10 mouse cellular contexts compared by ENCODE assay signal in the genomic region with DNA sequence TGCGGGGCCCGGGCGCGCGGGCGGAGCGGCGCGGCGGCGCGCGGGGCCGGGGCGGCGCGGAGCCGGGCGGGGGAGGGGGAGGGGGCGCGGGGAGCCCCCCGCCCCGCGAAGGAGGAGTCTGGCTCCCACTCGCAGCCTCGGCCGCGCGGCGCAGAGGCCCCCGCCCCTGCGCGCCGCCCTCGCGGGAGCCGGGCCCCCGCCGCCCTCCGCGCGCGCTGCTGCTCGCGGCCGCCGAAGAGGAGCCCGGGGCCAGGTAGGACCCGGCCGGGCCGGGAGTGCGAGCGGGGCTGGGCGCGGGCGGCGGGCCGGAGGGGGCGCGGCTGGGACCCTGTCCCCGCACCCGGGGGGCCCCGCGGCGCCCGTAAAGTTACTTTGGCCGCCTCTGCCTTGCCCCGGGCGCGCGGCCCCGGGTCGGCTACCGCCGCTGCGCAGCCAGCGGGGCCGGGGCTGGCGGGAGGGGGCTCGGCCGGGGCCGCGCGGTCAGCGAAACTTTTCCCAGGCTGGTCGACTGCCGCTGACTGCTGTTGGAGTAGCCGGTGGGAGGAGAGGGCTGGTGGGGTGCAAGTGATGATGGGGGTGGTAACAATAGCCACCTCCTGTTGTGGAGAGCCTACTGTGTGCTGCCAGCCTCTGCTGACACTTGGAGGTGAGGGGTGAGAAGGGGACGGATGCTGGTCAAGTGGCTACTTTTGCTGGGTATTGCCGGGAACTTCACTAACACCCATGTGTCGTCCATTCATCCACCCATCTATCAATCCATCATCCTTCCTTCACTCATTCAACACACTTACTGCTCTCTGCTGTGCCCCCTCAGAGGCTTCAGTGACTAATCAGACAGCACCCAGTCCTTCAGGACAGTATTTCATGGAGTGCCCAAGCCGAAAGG. TPM values are rescaled to one million over a fixed set of nuclear protein-coding genes. Genes with fewer than 3 reads are reported as not detected.
DNase-seq lines count a peak whose midpoint lies in the region; ATAC-seq and TF ChIP-seq lines count a peak whose summit lies in the region.
"Had no signal": no experiment of that assay in that cellular context is flagged by ENCODE, and none has a peak within 500 bp of the region (broad histone marks: within the 10 kb centered on the region; RNA-seq: fewer than 3 reads in every experiment).

No protein-coding gene starts in this region.

- no peaks in the 10 kb centered on the region for H3K36me3 ChIP-seq in heart, embryonic 11.5 days (ENCODE audit: control insufficient read depth, insufficient read depth, low read length)
- H3K36me3 ChIP-seq in ES-E14 (ENCODE audit: control insufficient read depth, insufficient read depth, low read length, poor library complexity, severe bottlenecking) = no peaks in the 10 kb centered on the region
- no peaks in the 10 kb centered on the region for H3K36me3 ChIP-seq in hindbrain, embryonic 12.5 days
- H3K36me3 ChIP-seq in midbrain, embryonic 12.5 days = no peaks in the 10 kb centered on the region
- H3K36me3 ChIP-seq in thymus, adult 2 months (ENCODE audit: control insufficient read depth, insufficient read depth, low read length) = no peaks in the 10 kb centered on the region

- in situ Hi-C loops in ES-E14 (cut with MboI; ENCODE audit: low sequenced_read_pairs in 2 of 2, unreplicated experiment in 2 of 2) = no loop called here

- no peaks in the 10 kb centered on the region for H3K9me3 ChIP-seq in heart, embryonic 11.5 days (replicated peaks; ENCODE audit: control insufficient read depth, low read length)
- H3K9me3 ChIP-seq in ES-E14 (ENCODE audit: control insufficient read depth, insufficient read depth, low read depth, low read length) = no peaks in the 10 kb centered on the region
- no peaks in the 10 kb centered on the region for H3K9me3 ChIP-seq in hindbrain, embryonic 12.5 days (replicated peaks)
- H3K9me3 ChIP-seq in midbrain, embryonic 12.5 days = no peaks in the 10 kb centered on the region

- no peak overlapping the region for H3K27ac ChIP-seq in heart, embryonic 11.5 days (ENCODE audit: low read depth, low read length)
- no peak overlapping the region for H3K27ac ChIP-seq in ES-E14 (ENCODE audit: insufficient read depth, low read depth, low read length, poor library complexity, severe bottlenecking)
- H3K27ac ChIP-seq in hindbrain, embryonic 12.5 days = no peak overlapping the region
- no peak overlapping the region for H3K27ac ChIP-seq in midbrain, embryonic 12.5 days (replicated peaks)
- H3K27ac ChIP-seq in thymus, adult 2 months (ENCODE audit: control insufficient read depth, insufficient read depth, low read length) = no peak overlapping the region

- no peak for TF ChIP-seq CTCF in thymus, adult 2 months (IDR thresholded peaks at IDR 0.05; ENCODE audit: borderline replicate concordance, control insufficient read depth, extremely low read depth, insufficient read depth, low read length, poor library complexity)

- TF ChIP-seq POLR2A in thymus, adult 2 months (IDR thresholded peaks at IDR 0.05; ENCODE audit: control insufficient read depth, extremely low read depth, insufficient read depth, low read length, poor library complexity) = no peak

- 0 out of 2 replicates have a peak, but pooled peaks cover 2% of the 10 kb centered on the region for H3K4me1 ChIP-seq in heart, embryonic 11.5 days (ENCODE audit: control insufficient read depth, insufficient read depth, low read length)
- 0 out of 4 replicates have a peak, but pooled peaks cover 0 to 2% of the 10 kb centered on the region in 2 experiments for H3K4me1 ChIP-seq in ES-E14 (ENCODE audit: control insufficient read depth in 2 of 2, insufficient read depth in 2 of 2, low read length in 2 of 2, poor library complexity in 1 of 2)
- peaks cover 10% of the 10 kb centered on the region; the same call in 1 of the 2 replicates for H3K4me1 ChIP-seq in hindbrain, embryonic 12.5 days
- H3K4me1 ChIP-seq in midbrain, embryonic 12.5 days = peaks cover 30% of the 10 kb centered on the region; the same call in 1 of the 2 replicates
- no peaks in the 10 kb centered on the region for H3K4me1 ChIP-seq in thymus, adult 2 months (replicated peaks; ENCODE audit: control insufficient read depth, insufficient read depth, low read length)

- H3K9ac ChIP-seq in heart, embryonic 11.5 days (ENCODE audit: low read depth, low read length) = peak overlapping the region; percentile 22; the same call in 1 of the 2 replicates
- H3K9ac ChIP-seq in ES-E14 (ENCODE audit: insufficient read depth, low read depth, low read length, poor library complexity, severe bottlenecking) = peak overlapping the region; percentile 47
- H3K9ac ChIP-seq in hindbrain, embryonic 12.5 days = peak overlapping the region; percentile 75
- H3K9ac ChIP-seq in midbrain, embryonic 12.5 days (replicated peaks) = peak overlapping the region; percentile 66

- WGBS in heart, embryonic 11.5 days (ENCODE audit: insufficient replicate concordance) = 4% methylated on average over 32 of the region's 92 CpGs
- WGBS in hindbrain, embryonic 12.5 days = 4% methylated on average over 32 of the region's 92 CpGs
- WGBS in midbrain, embryonic 12.5 days = 2% methylated on average over 53 of the region's 92 CpGs
- WGBS in thymus, adult 2 months = 13% methylated on average over 90 of the region's 92 CpGs

- H3K27me3 ChIP-seq in heart, embryonic 11.5 days (ENCODE audit: control insufficient read depth, insufficient read depth, low read length) = peaks cover 80% of the 10 kb centered on the region
- H3K27me3 ChIP-seq in hindbrain, embryonic 12.5 days = peaks cover 58% of the 10 kb centered on the region
- peaks cover 64% of the 10 kb centered on the region for H3K27me3 ChIP-seq in midbrain, embryonic 12.5 days
- peaks cover 3% of the 10 kb centered on the region; the same call in 1 of the 2 replicates for H3K27me3 ChIP-seq in thymus, adult 2 months (ENCODE audit: control insufficient read depth, insufficient read depth, low read length)

- peak overlapping the region; percentile 92 for H3K4me2 ChIP-seq in heart, embryonic 11.5 days
- H3K4me2 ChIP-seq in hindbrain, embryonic 12.5 days (replicated peaks) = peak overlapping the region; percentile 95
- H3K4me2 ChIP-seq in midbrain, embryonic 12.5 days (replicated peaks) = peak overlapping the region; percentile 86

- no peak for DNase-seq in heart, adult 9 months (ENCODE audit: low spot score in 2 of 2)
- no peak for DNase-seq in ES-E14 (ENCODE audit: low read depth, low spot score)
- DNase-seq in thymus, adult 2 months = no peak
- no peak for DNase-seq in right cerebral cortex, postnatal 36 days (ENCODE audit: low spot score in 2 of 2)
- no peak for DNase-seq in layer of hippocampus, adult 11-12 months (ENCODE audit: low spot score)
- DNase-seq: layer of hippocampus, adult 9-11 months had no signal

- ATAC-seq in heart, embryonic 11.5 days (replicated peaks; ENCODE audit: insufficient number of reproducible peaks, low FRiP score, low TSS enrichment) = 0 out of 2 replicates have a peak, but pooled peaks have one; percentile 55
- peak; percentile 29; the same call in 1 of the 2 replicates for ATAC-seq in hindbrain, embryonic 12.5 days (ENCODE audit: low FRiP score)
- ATAC-seq in midbrain, embryonic 12.5 days (ENCODE audit: low FRiP score, low read depth) = peak; percentile 55

- H3K4me3 ChIP-seq in heart, embryonic 11.5 days (ENCODE audit: low read depth, low read length) = peak overlapping the region; percentile 57
- peak overlapping the region; percentile 31 to 76; a peak in 3 of 4 replicates for H3K4me3 ChIP-seq in ES-E14 (ENCODE audit: insufficient read depth in 1 of 2, low read depth in 1 of 2, low read length in 2 of 2, poor library complexity in 1 of 2, severe bottlenecking in 1 of 2)
- H3K4me3 ChIP-seq in hindbrain, embryonic 12.5 days = peak overlapping the region; percentile 70
- peak overlapping the region; percentile 61 for H3K4me3 ChIP-seq in midbrain, embryonic 12.5 days
- H3K4me3 ChIP-seq in thymus, adult 2 months (ENCODE audit: control insufficient read depth, insufficient read depth, low read length) = no peak overlapping the region
- H3K4me3 ChIP-seq: erythroblast, embryonic 14.5 days had no signal

TF ChIP-seq in ES-E14, 5 proteins besides CTCF, POLR2A, EP300 and RAD21:
- no peak for TF ChIP-seq CHD2 (IDR thresholded peaks at IDR 0.05; ENCODE audit: low read depth, low read length)
- no peak for TF ChIP-seq ZNF384 (IDR thresholded peaks at IDR 0.05; ENCODE audit: low read depth, low read length)
- no peak for TF ChIP-seq MAFK (IDR thresholded peaks at IDR 0.05; ENCODE audit: insufficient read depth, low read depth, low read length)
- TF ChIP-seq HCFC1 (IDR thresholded peaks at IDR 0.05; ENCODE audit: borderline replicate concordance, insufficient read depth, low read length) = no peak
- no peak for TF ChIP-seq ZC3H11A (IDR thresholded peaks at IDR 0.05; ENCODE audit: borderline replicate concordance, low read depth, low read length)

RNA-seq across cellular contexts. Expression of a gene that starts 0.8 kb away (rescaled TPM):
- 0.11 and 0.27 TPM in 2 replicates for polyA plus RNA-seq in heart, embryonic 11.5 days (2014; fragmentation: Nextera tagmentation; extraction: Ambion mirVana)
- total RNA-seq in ES-E14 (2012; rRNA removed) = 0.40 and 0.90 TPM in 2 replicates
- polyA plus RNA-seq in hindbrain, embryonic 12.5 days (2016; fragmentation: Nextera tagmentation; extraction: Ambion mirVana) = 3.1 and 4.9 TPM in 2 replicates
- 6.7 and 10.8 TPM in 2 replicates for polyA plus RNA-seq in midbrain, embryonic 12.5 days (2016; fragmentation: Nextera tagmentation; extraction: Ambion mirVana)
- 0.22 and 0.31 TPM in 2 replicates for polyA plus RNA-seq in thymus, adult 2 months (2012; rRNA removed)
- polyA plus RNA-seq: erythroblast, embryonic 14.5 days had no signal

RNA-seq across cellular contexts. Expression of a gene that starts 55.3 kb away (rescaled TPM):
- 9.3 and 10.2 TPM in 2 replicates for polyA plus RNA-seq in heart, embryonic 11.5 days (2014; fragmentation: Nextera tagmentation; extraction: Ambion mirVana)
- total RNA-seq in ES-E14 (2012; rRNA removed) = 1.6 and 1.7 TPM in 2 replicates
- polyA plus RNA-seq in hindbrain, embryonic 12.5 days (2016; fragmentation: Nextera tagmentation; extraction: Ambion mirVana) = 32.4 and 33.2 TPM in 2 replicates
- 24.5 and 30.1 TPM in 2 replicates for polyA plus RNA-seq in midbrain, embryonic 12.5 days (2016; fragmentation: Nextera tagmentation; extraction: Ambion mirVana)
- polyA plus RNA-seq in thymus, adult 2 months (2012; rRNA removed) = 1.3 and 2.2 TPM in 2 replicates
- polyA plus RNA-seq: erythroblast, embryonic 14.5 days had no signal

Comparison
In these comparisons a context has a peak if more than half of its experiments do, and no peak if none do; other contexts are left out.
1. H3K9ac ChIP-seq: peak in every context shown above with its lines; median percentile 75 in hindbrain, embryonic 12.5 days; 66 in midbrain, embryonic 12.5 days; 47 in ES-E14; 22 in heart, embryonic 11.5 days.